Mouse (Mus musculus) right cerebral cortex, adult 2 months (tissue): ENCODE measurements around the gene Thumpd2.

Experiments used
- DNase-seq, 2 experiments: peaks; one replicate each; pipeline ENCODE4 v3.0.0; 2021 to 2022; ENCODE audit warnings: low spot score in 2 of 2

Gene Thumpd2

GRCm38 (mm10) chr17:81032957-81033356, 31.9 kb downstream of the Thumpd2 start:
- DNase-seq: no peak

- no peak for DNase-seq
Measured at GRCm38 (mm10) chr17:81031830-81032442, 32.9 kb downstream of the Thumpd2 start.

GRCm38 (mm10) chr17:81027331-81027730, 37.6 kb downstream of the Thumpd2 start:
- DNase-seq: no peak

- DNase-seq: no peak
Measured at GRCm38 (mm10) chr17:81017132-81017531, 47.8 kb downstream of the Thumpd2 start.

GRCm38 (mm10) chr17:81015814-81016447, 49.0 kb downstream of the Thumpd2 start:
- DNase-seq: peak; percentile 65 to 66

GRCm38 (mm10) chr17:81010844-81011685, 53.8 kb downstream of the Thumpd2 start:
- DNase-seq: peak; percentile 37 to 52

- DNase-seq: no peak
Measured at GRCm38 (mm10) chr17:81010199-81010598, 54.7 kb downstream of the Thumpd2 start.

GRCm38 (mm10) chr17:81009112-81009511, 55.8 kb downstream of the Thumpd2 start:
- no peak for DNase-seq

GRCm38 (mm10) chr17:81005292-81005691, 59.6 kb downstream of the Thumpd2 start:
- no peak for DNase-seq

GRCm38 (mm10) chr17:81004454-81004853, 60.4 kb downstream of the Thumpd2 start:
- DNase-seq: no peak

- DNase-seq: no peak
Measured at GRCm38 (mm10) chr17:81002130-81002529, 62.8 kb downstream of the Thumpd2 start.

- no peak for DNase-seq
Measured at GRCm38 (mm10) chr17:81001647-81002046, 63.2 kb downstream of the Thumpd2 start.

- DNase-seq: no peak
Measured at GRCm38 (mm10) chr17:81001010-81001409, 63.9 kb downstream of the Thumpd2 start.

GRCm38 (mm10) chr17:80998958-80999357, 65.9 kb downstream of the Thumpd2 start:
- no peak for DNase-seq

- DNase-seq: no peak
Measured at GRCm38 (mm10) chr17:80997226-80997625, 67.7 kb downstream of the Thumpd2 start.

- no peak for DNase-seq
Measured at GRCm38 (mm10) chr17:80991535-80992127, 73.3 kb downstream of the Thumpd2 start.

- DNase-seq: no peak
Measured at GRCm38 (mm10) chr17:80982976-80983375, 81.9 kb downstream of the Thumpd2 start.

- peak; percentile 93 to 94 for DNase-seq
Measured at GRCm38 (mm10) chr17:80982412-80982787, 82.5 kb downstream of the Thumpd2 start.

- DNase-seq: peak; percentile 20 to 35
Measured at GRCm38 (mm10) chr17:80981721-80982411, 83.0 kb downstream of the Thumpd2 start.

GRCm38 (mm10) chr17:80980096-80980495, 84.8 kb downstream of the Thumpd2 start:
- DNase-seq: no peak

- DNase-seq: no peak
Measured at GRCm38 (mm10) chr17:80977245-80977644, 87.6 kb downstream of the Thumpd2 start.
